In genomic region chr10:67226109-67226508, GRCm38 (mm10) we compare ENCODE assay signal across 9 mouse cellular contexts. TPM values are rescaled to one million over a fixed set of nuclear protein-coding genes. Genes with fewer than 3 reads are reported as not detected.
DNase-seq lines count a peak whose midpoint lies in the region; ATAC-seq and TF ChIP-seq lines count a peak whose summit lies in the region.
"Had no signal": no experiment of that assay in that cellular context is flagged by ENCODE, and none has a peak within 500 bp of the region (broad histone marks: within the 10 kb centered on the region; RNA-seq: fewer than 3 reads in every experiment).

No protein-coding gene starts in this region.

- no peaks in the 10 kb centered on the region for H3K9me3 ChIP-seq in heart, embryonic 10.5 days
- H3K9me3 ChIP-seq in neural tube, embryonic 15.5 days (replicated peaks): no peaks in the 10 kb centered on the region
- no peaks in the 10 kb centered on the region for H3K9me3 ChIP-seq in intestine, embryonic 15.5 days

- H3K4me3 ChIP-seq in heart, embryonic 10.5 days: no peak overlapping the region
- H3K4me3 ChIP-seq in left cerebral cortex, adult 2 months: peak overlapping the region; percentile 5; the same call in 1 of the 2 replicates
- H3K4me3 ChIP-seq in neural tube, embryonic 15.5 days (replicated peaks): no peak overlapping the region
- H3K4me3 ChIP-seq in intestine, embryonic 15.5 days (replicated peaks): no peak overlapping the region
- H3K4me3 ChIP-seq: erythroblast, embryonic 14.5 days had no signal

- no peak overlapping the region for H3K27ac ChIP-seq in heart, embryonic 10.5 days
- peak overlapping the region; percentile 51 for H3K27ac ChIP-seq in left cerebral cortex, adult 2 months
- peak overlapping the region; percentile 68 for H3K27ac ChIP-seq in neural tube, embryonic 15.5 days (replicated peaks)
- no peak overlapping the region for H3K27ac ChIP-seq in intestine, embryonic 15.5 days

- peaks cover 2% of the 10 kb centered on the region; the same call in 1 of the 2 replicates for H3K4me1 ChIP-seq in heart, embryonic 10.5 days
- peaks cover 13% of the 10 kb centered on the region for H3K4me1 ChIP-seq in neural tube, embryonic 15.5 days
- H3K4me1 ChIP-seq in intestine, embryonic 15.5 days (replicated peaks): 0 out of 2 replicates have a peak, but pooled peaks cover 3% of the 10 kb centered on the region

- H3K27me3 ChIP-seq in heart, embryonic 10.5 days (ENCODE audit: insufficient read depth, poor library complexity, severe bottlenecking): no peaks in the 10 kb centered on the region
- no peaks in the 10 kb centered on the region for H3K27me3 ChIP-seq in neural tube, embryonic 15.5 days (replicated peaks)
- no peaks in the 10 kb centered on the region for H3K27me3 ChIP-seq in intestine, embryonic 15.5 days (replicated peaks)

- peak; percentile 98 for DNase-seq in heart, adult 11 months
- DNase-seq in heart, embryonic 10.5 days (ENCODE audit: low spot score): no peak
- DNase-seq in adipocyte (ENCODE audit: low spot score): peak; percentile 77
- DNase-seq in fibroblast of lung, adult 2 months (ENCODE audit: low read depth): peak; percentile 89
- peak; percentile 56 to 62 for DNase-seq in heart, postnatal 14 days
- DNase-seq in left cerebral cortex, adult 2 months (ENCODE audit: extremely low spot score in 1 of 2, low spot score in 2 of 2): peak in 1 of 2 experiments; percentile 52

- H3K9ac ChIP-seq in neural tube, embryonic 15.5 days (replicated peaks): no peak overlapping the region
- no peak overlapping the region for H3K9ac ChIP-seq in intestine, embryonic 15.5 days

- H3K4me2 ChIP-seq in neural tube, embryonic 15.5 days: no peak overlapping the region
- H3K4me2 ChIP-seq in intestine, embryonic 15.5 days (replicated peaks): no peak overlapping the region

- peaks cover 52% of the 10 kb centered on the region for H3K36me3 ChIP-seq in heart, embryonic 10.5 days
- peaks cover 37% of the 10 kb centered on the region for H3K36me3 ChIP-seq in neural tube, embryonic 15.5 days
- H3K36me3 ChIP-seq in intestine, embryonic 15.5 days: peaks cover 15% of the 10 kb centered on the region

- peak; percentile 47; the same call in 1 of the 2 replicates for ATAC-seq in neural tube, embryonic 15.5 days (ENCODE audit: low FRiP score)
- ATAC-seq in intestine, embryonic 15.5 days: no peak

- TF ChIP-seq CTCF in left cerebral cortex, adult 2 months (IDR thresholded peaks at IDR 0.05): no peak

- intact Hi-C loops in heart, postnatal 14 days (cut with DNase I): loop anchor here (5.0 kb wide), 1 partner anchor 34 kb away; no protein-coding TSS in a partner anchor
- intact Hi-C loops in left cerebral cortex, adult 2 months (cut with DNase I): no loop called here

- 70% methylated on average over 7 of the region's 7 CpGs for WGBS in heart, embryonic 10.5 days
- 72% methylated on average over 7 of the region's 7 CpGs for WGBS in neural tube, embryonic 15.5 days
- 69% methylated on average over 7 of the region's 7 CpGs for WGBS in intestine, embryonic 15.5 days

RNA-seq across cellular contexts. Expression of gene Nrbf2, which starts 59.0 kb away (rescaled TPM):
- polyA plus RNA-seq in heart, embryonic 10.5 days (2016; fragmentation: Nextera tagmentation; extraction: Ambion mirVana): 30.3 and 35.6 TPM in 2 replicates
- 1 to 10 TPM; 9.1 to 9.7 TPM for total RNA-seq in heart, postnatal 14 days (2021)
- 10 to 100 TPM; 19.4 to 20.1 TPM for total RNA-seq in left cerebral cortex, adult 2 months (2021)
- polyA plus RNA-seq in neural tube, embryonic 15.5 days (2015; fragmentation: Nextera tagmentation; extraction: Ambion mirVana): 38.6 and 39.4 TPM in 2 replicates
- polyA plus RNA-seq in intestine, embryonic 15.5 days (2015; fragmentation: Nextera tagmentation; extraction: Ambion mirVana): 33.4 and 34.3 TPM in 2 replicates

Comparison
In these comparisons a context has a peak if more than half of its experiments do, and no peak if none do; other contexts are left out.
1. H3K27ac ChIP-seq: peak in left cerebral cortex, adult 2 months (single experiment) and neural tube, embryonic 15.5 days (single experiment); none in heart, embryonic 10.5 days (single experiment) and intestine, embryonic 15.5 days (single experiment).